Mouse (Mus musculus) ES-E14 (cell line): ENCODE results near the gene Arhgap11a. TPM values are rescaled to one million over a fixed set of nuclear protein-coding genes. Genes with fewer than 3 reads are reported as not detected.

Source experiments
- DNase-seq: peaks from one replicate; pipeline ENCODE4 v3.0.0-alpha.2; 2013; ENCODE audit warnings: low read depth, low spot score
- H3K27ac ChIP-seq: 2 replicates; pipeline ENCODE4 v1.5.1; 2012; ENCODE audit warnings: low read depth, mild to moderate bottlenecking, low read length, moderate library complexity, mixed read lengths; ENCODE audit not compliant: poor library complexity, insufficient read depth, severe bottlenecking
- H3K36me3 ChIP-seq: 2 replicates; pipeline ENCODE4 v1.6.1; 2012; ENCODE audit warnings: mild to moderate bottlenecking, low read length, moderate library complexity, mixed read lengths; ENCODE audit not compliant: control insufficient read depth, poor library complexity, insufficient read depth, severe bottlenecking
- H3K4me1 ChIP-seq, 2 experiments: fragments of 150-350 bp in 1 of 2; sonication (generic) in 1 of 2; 2 replicates each; pipeline ENCODE4 v1.6.1; 2012; ENCODE audit warnings: low read length in 2 of 2, mild to moderate bottlenecking in 1 of 2, mixed read lengths in 1 of 2; ENCODE audit not compliant: control insufficient read depth in 2 of 2, insufficient read depth in 2 of 2, poor library complexity in 1 of 2
- H3K4me3 ChIP-seq, 2 experiments: fragments of 150-350 bp in 1 of 2; sonication (generic) in 1 of 2; 2 replicates each; pipeline ENCODE4 v1.5.1; 2012; ENCODE audit warnings: low read length in 2 of 2, low read depth in 1 of 2, mild to moderate bottlenecking in 1 of 2, mixed read lengths in 1 of 2; ENCODE audit not compliant: insufficient read depth in 1 of 2, poor library complexity in 1 of 2, severe bottlenecking in 1 of 2
- H3K9ac ChIP-seq: 2 replicates; pipeline ENCODE4 v1.6.1; 2012; ENCODE audit warnings: low read depth, mild to moderate bottlenecking, low read length, mixed read lengths; ENCODE audit not compliant: poor library complexity, insufficient read depth, severe bottlenecking
- H3K9me3 ChIP-seq: fragments of 150-350 bp; sonication (generic); 2 replicates; pipeline ENCODE4 v1.6.1; 2012; ENCODE audit warnings: low read depth, mild to moderate bottlenecking, low read length; ENCODE audit not compliant: control insufficient read depth, insufficient read depth
- CHD2 ChIP-seq: IDR thresholded peaks from 2 replicates; pipeline ENCODE4 v1.6.1; 2014; ENCODE audit warnings: mild to moderate bottlenecking, low read depth, low read length, inconsistent platforms
- HCFC1 ChIP-seq: IDR thresholded peaks from 2 replicates; pipeline ENCODE4 v1.6.1; 2012; ENCODE audit warnings: low read length, inconsistent platforms, borderline replicate concordance; ENCODE audit not compliant: insufficient read depth
- MAFK ChIP-seq: IDR thresholded peaks from 2 replicates; pipeline ENCODE4 v1.6.1; 2014; ENCODE audit warnings: mild to moderate bottlenecking, low read depth, low read length, inconsistent platforms; ENCODE audit not compliant: insufficient read depth
- ZC3H11A ChIP-seq: IDR thresholded peaks from 2 replicates; pipeline ENCODE4 v1.6.1; 2012; ENCODE audit warnings: low read depth, mild to moderate bottlenecking, inconsistent platforms, low read length, borderline replicate concordance
- ZNF384 ChIP-seq: IDR thresholded peaks from 2 replicates; pipeline ENCODE4 v1.6.1; 2012; ENCODE audit warnings: low read depth, low read length, inconsistent platforms
- in situ Hi-C, 2 experiments: fragments of 600-800 bp; cut with MboI; formaldehyde crosslinking; loops; one replicate each; pipeline ENCODE4 v1.15.1; 2025; ENCODE audit warnings: low sequenced_read_pairs in 2 of 2, inconsistent platforms in 1 of 2; ENCODE audit not compliant: unreplicated experiment in 2 of 2
- total RNA-seq: library from RNA; depleted of rRNA; stranded (reverse); fragments of 300-350 nt; gene quantifications from 2 replicates; pipeline ENCODE4 v1.2.3, GENCODE M21; 2012; rRNA removed

Gene Arhgap11a
- total RNA-seq, 1 experiment, result 25.2 TPM

DNA sequence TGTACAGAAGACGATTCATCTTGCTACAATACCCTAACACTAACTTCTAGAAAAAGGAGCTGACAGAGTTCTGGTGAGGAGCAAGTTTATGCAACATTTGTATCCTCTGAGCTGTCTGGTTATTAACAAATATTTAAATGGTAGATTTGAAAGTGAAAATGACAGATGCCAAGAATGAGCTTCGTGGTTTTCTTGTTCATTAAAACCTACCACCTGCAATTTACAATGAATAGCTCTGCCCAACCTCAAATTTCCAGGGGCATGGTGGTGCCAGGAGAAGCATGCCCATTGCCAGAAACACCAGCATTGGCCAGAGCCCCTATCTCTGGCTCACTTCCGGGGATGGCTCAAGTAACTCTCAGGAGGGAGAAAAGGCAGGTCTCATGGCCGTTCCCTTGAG, 66.9 kb downstream of the Arhgap11a start:
- in situ Hi-C loops, result no loop called here

More for the DNA sequence above, 66.9 kb downstream of the Arhgap11a start:
- Histone ChIP-seq H3K4me3 (no peak overlapping the region), H3K4me1 (no peaks in the 10 kb centered on the region), H3K27ac (no peak overlapping the region), H3K9me3 (no peaks in the 10 kb centered on the region), H3K9ac (no peak overlapping the region), H3K36me3 (no peaks in the 10 kb centered on the region)
- TF ChIP-seq CHD2, result no peak
- no peak for TF ChIP-seq ZC3H11A
- TF ChIP-seq MAFK, result no peak
- no peak for TF ChIP-seq HCFC1
- no peak for TF ChIP-seq ZNF384
- DNase-seq, result no peak

Other genes with a start within 250 kb of the Arhgap11a start
- 0.26 and 0.76 TPM in 2 replicates for gene Grem1, start 90.0 kb downstream of the Arhgap11a start, total RNA-seq
- 0.79 TPM in 1 of 2 replicates, not detected in the other for gene Scg5, start 19.5 kb downstream of the Arhgap11a start, total RNA-seq
- not detected in 2 replicates for gene Gjd2, start 165.0 kb upstream of the Arhgap11a start, total RNA-seq
- gene Actc1, start 204.9 kb upstream of the Arhgap11a start, total RNA-seq, result 1.6 and 9.4 TPM in 2 replicates